Mouse (Mus musculus) adrenal gland, adult 8-10 months (tissue): Measurements from ENCODE around the gene Sh3tc1. TPM values are rescaled to one million over a fixed set of nuclear protein-coding genes. Genes with fewer than 3 reads are reported as not detected.

Experiments
- total RNA-seq, 4 experiments: library from RNA; stranded (reverse); gene quantifications; 2 replicates each; pipeline ENCODE4 v1.2.4; 2022

Gene Sh3tc1
- total RNA-seq, 4 experiments from 2014 or later: 34.2 to 35.9 (median 35.1) TPM

Other genes with a start within 250 kb of the Sh3tc1 start
- 1 to 10 TPM in 1 of 4 experiments, under 1 TPM in 2, not detected in 1; 0.67 to 2.2 (median 0.91) TPM for gene Cpz, start 214.3 kb downstream of the Sh3tc1 start, total RNA-seq
- gene Trmt44, start 164.9 kb downstream of the Sh3tc1 start, total RNA-seq: 10 to 100 TPM in 1 of 4 experiments, 1 to 10 TPM in 3; 6.1 to 11.2 (median 7.7) TPM
- 10 to 100 TPM; 56.2 to 98.7 (median 78.5) TPM for gene Acox3, start 156.9 kb downstream of the Sh3tc1 start, total RNA-seq
- 100 to 1,000 TPM in 1 of 4 experiments, 10 to 100 TPM in 3; 21.3 to 114 (median 48.7) TPM for gene Htra3, start 60.2 kb downstream of the Sh3tc1 start, total RNA-seq
- gene Ablim2, start 17.9 kb upstream of the Sh3tc1 start, total RNA-seq: 10 to 100 TPM in 2 of 4 experiments, 1 to 10 TPM in 2; 4.4 to 21.5 (median 11.4) TPM
- gene Afap1, start 153.3 kb upstream of the Sh3tc1 start, total RNA-seq: 10 to 100 TPM; 15.9 to 32.3 (median 22.7) TPM